Mouse (Mus musculus) brain, embryonic 14.5 days (tissue): ENCODE data around the gene Mgat4c.

ENCODE experiments used
- CTCF ChIP-seq: fragments of 200-500 bp; IDR thresholded peaks from 2 replicates; pipeline ENCODE4 v1.5.1; 2012; ENCODE audit warnings: inconsistent platforms, mild to moderate bottlenecking, moderate library complexity, borderline replicate concordance; ENCODE audit not compliant: insufficient read depth, insufficient read length; ENCODE audit errors: extremely low read depth
- POLR2A ChIP-seq: fragments of 200-500 bp; IDR thresholded peaks from 2 replicates; pipeline ENCODE4 v1.6.1; 2012; ENCODE audit warnings: mild to moderate bottlenecking, inconsistent platforms, borderline replicate concordance; ENCODE audit not compliant: poor library complexity, insufficient read depth, insufficient read length, severe bottlenecking; ENCODE audit errors: extremely low read depth

DNA sequence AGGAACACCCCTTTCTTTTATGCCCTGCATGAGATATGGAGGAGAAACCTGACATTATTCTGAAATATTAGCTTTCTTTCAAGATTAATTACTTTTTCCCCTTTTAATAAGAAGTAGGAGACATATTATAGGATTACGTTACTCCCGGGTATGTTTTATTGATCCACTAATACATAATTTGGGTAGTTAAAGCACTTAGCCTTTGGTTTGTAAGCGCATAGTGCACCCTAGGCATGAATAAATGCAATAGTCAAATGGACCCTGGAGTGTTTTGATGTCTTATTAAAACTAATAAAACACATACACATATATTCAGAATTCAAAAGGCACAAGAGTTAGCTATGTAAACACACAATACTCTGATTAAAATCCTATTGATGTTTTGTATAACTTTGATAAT, 374.9 kb downstream of the Mgat4c start:
- TF ChIP-seq CTCF (no peak), POLR2A (no peak)
